Mouse (Mus musculus) intestine, postnatal 0 days (tissue): ENCODE results near the gene Rit1. TPM values are rescaled to one million over a fixed set of nuclear protein-coding genes. Genes with fewer than 3 reads are reported as not detected.
A peak's percentile ranks its signal among the peaks of the same experiment; 100 is the strongest.

ENCODE experiments used
- ATAC-seq: fragments of 200-750 bp; cut with Nextera tagmentation; 2 replicates; pipeline ENCODE4 v1.8.0; 2017; ENCODE audit warnings: mild to moderate bottlenecking, moderate TSS enrichment, moderate library complexity
- H3K27ac ChIP-seq: fragments of 300-500 bp; sonication (generic); 2 replicates; pipeline ENCODE4 v1.5.1; 2014; ENCODE audit warnings: mild to moderate bottlenecking, low read depth, low read length, moderate library complexity
- H3K27me3 ChIP-seq: fragments of 300-500 bp; sonication (generic); replicated peaks from 2 replicates; pipeline ENCODE4 v1.6.1; 2014; ENCODE audit warnings: low read length, mixed read lengths; ENCODE audit not compliant: control insufficient read depth, insufficient read depth
- H3K36me3 ChIP-seq: fragments of 300-500 bp; sonication (generic); 2 replicates; pipeline ENCODE4 v1.6.1; 2014; ENCODE audit warnings: mild to moderate bottlenecking, moderate library complexity; ENCODE audit not compliant: control insufficient read depth, insufficient read depth
- H3K4me1 ChIP-seq: fragments of 300-500 bp; sonication (generic); replicated peaks from 2 replicates; pipeline ENCODE4 v1.6.1; 2014; ENCODE audit warnings: antibody characterized with exemption, low read length, mixed read lengths; ENCODE audit not compliant: control insufficient read depth, insufficient read depth
- H3K4me2 ChIP-seq: fragments of 300-500 bp; sonication (generic); replicated peaks from 2 replicates; pipeline ENCODE4 v1.6.1; 2014; ENCODE audit warnings: low read depth, mild to moderate bottlenecking, moderate library complexity
- H3K4me3 ChIP-seq: fragments of 300-500 bp; sonication (generic); 2 replicates; pipeline ENCODE4 v1.5.1; 2014; ENCODE audit warnings: low read depth, low read length
- H3K9ac ChIP-seq: fragments of 300-500 bp; sonication (generic); 2 replicates; pipeline ENCODE4 v1.6.1; 2014; ENCODE audit warnings: mild to moderate bottlenecking, low read depth, low read length
- H3K9me3 ChIP-seq: fragments of 300-500 bp; sonication (generic); 2 replicates; pipeline ENCODE4 v1.6.1; 2016; ENCODE audit warnings: mixed run types; ENCODE audit not compliant: control insufficient read depth
- CTCF ChIP-seq: sonication (generic); IDR thresholded peaks from 2 replicates; pipeline ENCODE4 v1.5.1; 2016; ENCODE audit warnings: low read depth, mild to moderate bottlenecking, control low read depth, antibody characterized with exemption, moderate library complexity
- WGBS: fragments of 180-500 bp; shearing (Covaris S2); extraction: QIAGEN DNeasy Blood & Tissue Kit; methylation state at CpG from one replicate; pipeline ENCODE4 v1.1.7; 2014; 5-methylcytosine and 5-hydroxymethylcytosine counted together
- polyA plus RNA-seq: library from polyadenylated mRNA; unstranded; fragments of >200 nt; fragmentation: Nextera tagmentation; extraction: Ambion mirVana; gene quantifications from 2 replicates; pipeline ENCODE4 v1.2.1, GENCODE M21; 2015

Gene Rit1
- polyA plus RNA-seq, 1 experiment from 2014 or later = 50.2 TPM

DNA sequence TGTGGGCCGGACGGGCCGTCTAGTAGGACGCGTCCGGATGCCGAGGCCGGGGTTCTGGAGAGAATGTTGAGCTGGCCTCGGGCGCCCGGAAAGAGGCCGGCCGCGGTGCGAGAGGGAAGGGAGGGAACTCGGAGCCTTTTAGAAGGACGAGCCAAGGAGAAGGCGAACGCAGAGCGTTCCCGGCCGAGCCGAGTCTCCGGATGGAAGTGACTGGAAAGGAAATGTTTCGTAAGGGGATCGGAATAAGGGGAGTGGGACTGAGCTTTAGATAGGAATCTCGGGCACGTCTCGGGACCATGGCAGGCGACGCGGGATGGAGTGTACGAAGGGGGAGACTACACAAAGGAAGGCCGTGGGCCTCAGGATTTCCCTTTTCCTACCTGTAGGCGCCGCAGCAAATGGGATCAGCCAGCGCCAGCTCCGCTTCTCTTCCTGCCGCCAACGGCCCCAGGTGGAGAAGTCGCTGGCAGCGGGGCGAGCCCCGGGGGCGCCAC is 30.6 kb upstream of the Rit1 start:
- peak; percentile 58 for TF ChIP-seq CTCF
- Histone ChIP-seq H3K9me3 (no peaks in the 10 kb centered on the region), H3K9ac (peak overlapping the region; percentile 96), H3K27me3 (no peaks in the 10 kb centered on the region), H3K4me2 (peak overlapping the region; percentile 84), H3K4me1 (no peaks in the 10 kb centered on the region), H3K4me3 (peak overlapping the region; percentile 98), H3K27ac (peak overlapping the region; percentile 99), H3K36me3 (peaks cover 21% of the 10 kb centered on the region)
- ATAC-seq = peak; percentile 59
- under 1% methylated on average over 44 of the region's 45 CpGs for WGBS

DNA sequence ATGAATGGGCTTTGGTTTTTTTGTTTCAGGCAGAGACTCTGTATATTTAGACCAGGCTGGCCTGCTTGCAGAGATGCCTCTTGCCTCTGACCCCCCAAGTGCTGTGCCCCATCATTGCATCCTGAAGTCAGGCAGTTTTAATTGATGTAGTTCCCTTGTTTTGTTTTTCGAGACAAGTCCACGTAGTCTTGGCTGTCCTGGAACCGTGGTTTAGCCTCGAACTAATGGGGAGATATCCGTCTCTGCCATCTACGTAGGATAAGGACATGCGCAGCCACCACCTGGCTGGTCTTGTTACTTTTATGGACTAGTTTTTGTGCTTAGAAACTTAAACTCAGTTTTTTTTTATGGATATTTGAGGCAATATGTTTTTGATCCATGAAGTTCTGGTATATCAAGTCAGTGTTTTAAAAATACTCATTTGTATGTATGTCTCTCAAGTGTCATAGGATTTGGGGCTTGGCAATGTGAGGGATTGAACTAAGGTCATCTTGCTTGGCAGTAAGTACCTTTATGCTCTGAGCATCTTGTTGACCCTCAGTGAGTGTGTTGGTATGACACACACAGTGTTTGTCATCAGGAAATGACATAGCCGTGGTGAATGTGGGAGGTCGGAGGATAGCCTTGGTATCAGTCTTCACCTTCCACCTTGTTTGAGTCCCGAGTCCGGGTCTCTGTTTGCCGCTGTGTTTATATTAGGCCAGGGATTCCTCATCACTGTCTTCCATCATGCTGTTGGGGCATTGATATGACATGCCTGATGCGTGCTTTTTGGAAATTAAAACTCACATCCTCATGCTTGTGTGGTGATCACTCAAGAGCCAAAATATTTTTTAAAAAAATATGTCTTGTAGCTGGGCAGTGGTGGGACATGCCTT is 29.7 kb upstream of the Rit1 start:
- TF ChIP-seq CTCF = no peak
- 8% methylated on average over 13 of the region's 13 CpGs for WGBS
- Histone ChIP-seq H3K4me1 (no peaks in the 10 kb centered on the region), H3K27me3 (no peaks in the 10 kb centered on the region), H3K36me3 (peaks cover 31% of the 10 kb centered on the region), H3K27ac (0 out of 2 replicates have a peak overlapping the region, but pooled peaks have one; percentile 21), H3K4me2 (peak overlapping the region; percentile 84), H3K9ac (peak overlapping the region; percentile 96), H3K4me3 (peak overlapping the region; percentile 98), H3K9me3 (no peaks in the 10 kb centered on the region)
- no peak for ATAC-seq

DNA sequence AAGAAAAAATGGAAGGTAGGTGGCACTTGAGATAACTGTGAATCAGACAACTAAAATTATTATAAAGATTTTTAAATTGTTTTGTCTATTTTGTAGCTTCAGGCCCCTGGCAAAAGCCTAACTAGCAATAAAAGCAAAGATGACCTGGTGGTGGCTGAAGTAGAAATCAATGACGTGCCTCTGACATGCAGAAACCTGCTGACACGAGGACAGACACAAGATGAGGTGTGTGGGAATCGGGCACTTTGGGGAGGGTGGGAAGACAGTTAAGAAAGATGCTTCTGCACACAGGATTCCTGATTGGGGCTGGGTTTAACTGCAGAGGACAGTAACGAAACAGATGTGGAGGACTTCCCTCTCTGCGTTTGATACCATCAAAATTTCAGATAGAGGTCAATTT is 27.6 kb upstream of the Rit1 start:
- Histone ChIP-seq H3K4me3 (no peak overlapping the region), H3K4me2 (no peak overlapping the region), H3K36me3 (peaks cover 51% of the 10 kb centered on the region), H3K27me3 (no peaks in the 10 kb centered on the region), H3K9ac (no peak overlapping the region), H3K9me3 (no peaks in the 10 kb centered on the region), H3K27ac (no peak overlapping the region), H3K4me1 (no peaks in the 10 kb centered on the region)
- 82% methylated on average over 5 of the region's 5 CpGs for WGBS
- TF ChIP-seq CTCF = no peak
- ATAC-seq = no peak

DNA sequence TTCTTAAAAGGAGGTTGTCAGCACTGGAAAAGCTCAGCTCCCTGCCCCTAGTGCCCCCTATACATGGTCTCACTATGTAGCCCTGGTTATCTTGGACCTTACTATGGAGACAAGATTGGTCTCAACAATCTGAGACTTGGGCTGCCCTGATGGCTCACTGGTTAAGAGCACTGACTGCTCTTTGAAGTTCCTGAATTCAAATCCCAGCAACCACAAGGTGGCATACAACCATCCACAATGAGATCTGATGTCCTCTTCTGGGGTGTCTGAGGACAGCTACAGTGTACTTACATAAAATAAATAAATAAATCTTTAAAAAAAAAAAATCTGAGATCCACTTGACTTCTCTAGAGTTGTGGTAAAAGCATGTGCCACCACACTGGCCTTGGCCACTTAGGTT is 21.1 kb upstream of the Rit1 start:
- Histone ChIP-seq H3K4me2 (no peak overlapping the region), H3K4me3 (no peak overlapping the region), H3K4me1 (no peaks in the 10 kb centered on the region), H3K9me3 (no peaks in the 10 kb centered on the region), H3K27me3 (no peaks in the 10 kb centered on the region), H3K36me3 (peaks cover 99% of the 10 kb centered on the region), H3K27ac (no peak overlapping the region), H3K9ac (no peak overlapping the region)
- TF ChIP-seq CTCF = peak; percentile 50
- ATAC-seq = no peak

DNA sequence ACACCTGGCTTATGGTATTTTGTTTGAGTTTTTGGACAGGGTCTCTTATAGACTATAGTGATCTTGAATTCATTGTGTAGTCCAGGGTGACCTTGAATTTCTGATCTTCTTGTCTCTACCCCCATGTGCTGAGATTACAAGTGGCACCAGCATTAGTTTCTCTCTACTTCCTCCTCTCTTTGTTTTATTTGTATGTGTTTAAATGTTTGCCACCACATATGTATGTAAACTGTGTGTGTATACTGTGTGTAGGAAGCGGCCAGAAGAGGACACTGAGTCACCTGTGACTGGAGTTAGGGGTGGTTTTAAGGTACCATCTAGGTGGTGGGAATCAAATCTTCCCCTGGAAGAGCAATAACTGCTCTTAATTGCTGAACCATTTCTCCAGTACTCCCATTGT is 18.6 kb upstream of the Rit1 start:
- Histone ChIP-seq H3K27ac (no peak overlapping the region), H3K4me2 (no peak overlapping the region), H3K36me3 (peaks cover 92% of the 10 kb centered on the region), H3K27me3 (no peaks in the 10 kb centered on the region), H3K4me1 (no peaks in the 10 kb centered on the region), H3K9me3 (no peaks in the 10 kb centered on the region), H3K4me3 (no peak overlapping the region), H3K9ac (no peak overlapping the region)
- TF ChIP-seq CTCF = no peak
- WGBS = 89% methylated on average over 1 of the region's 1 CpGs
- no peak for ATAC-seq

DNA sequence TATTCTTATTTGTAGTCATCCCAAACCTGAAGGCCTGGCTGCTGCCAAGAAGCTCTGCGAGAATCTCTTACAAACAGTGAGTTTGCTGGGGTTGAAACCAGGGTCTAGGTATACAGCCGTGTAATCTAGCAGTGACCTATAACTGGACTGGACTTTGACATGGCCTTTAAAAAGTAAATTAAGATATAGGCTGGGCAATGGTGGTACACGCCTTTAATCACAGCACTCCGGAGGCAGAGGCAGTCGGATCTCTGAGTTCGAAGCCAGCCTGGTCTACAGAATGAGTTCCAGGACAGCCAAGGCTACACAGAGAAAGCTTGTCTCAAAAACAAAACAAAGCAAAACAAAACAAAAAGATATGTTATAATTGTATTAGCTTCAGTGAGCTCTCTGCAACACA is 17.8 kb upstream of the Rit1 start:
- no peaks in the 10 kb centered on the region for H3K9me3 ChIP-seq
- no peaks in the 10 kb centered on the region for H3K27me3 ChIP-seq
- H3K9ac ChIP-seq = no peak overlapping the region
- H3K4me2 ChIP-seq = no peak overlapping the region
- 69% methylated on average over 6 of the region's 6 CpGs for WGBS
- H3K36me3 ChIP-seq = peaks cover 90% of the 10 kb centered on the region
- no peak for TF ChIP-seq CTCF
- ATAC-seq = no peak
- H3K4me1 ChIP-seq = no peaks in the 10 kb centered on the region
- no peak overlapping the region for H3K27ac ChIP-seq
- H3K4me3 ChIP-seq = no peak overlapping the region
